Mouse (Mus musculus) stomach, postnatal 0 days (tissue): ENCODE measurements around the gene Rundc3a.

Experiments
- CTCF ChIP-seq: IDR thresholded peaks from 2 replicates; pipeline ENCODE4 v1.5.1; 2016; ENCODE audit warnings: antibody characterized with exemption, low read depth, mild to moderate bottlenecking, moderate library complexity
- EP300 ChIP-seq: optimal IDR thresholded peaks from 2 replicates; pipeline ENCODE3; 2016; ENCODE audit warnings: antibody characterized with exemption

GRCm38 (mm10) chr11:102424666-102425065 lies 31.5 kb downstream of the Rundc3a start:
- no peak for TF ChIP-seq CTCF
- no peak for TF ChIP-seq EP300
